Mouse (Mus musculus) midbrain, embryonic 11.5 days (tissue): Measurements from ENCODE around the gene Agap2. TPM values are rescaled to one million over a fixed set of nuclear protein-coding genes. Genes with fewer than 3 reads are reported as not detected.

ENCODE experiments used
- ATAC-seq: fragments of 200-750 bp; cut with Nextera tagmentation; 2 replicates; pipeline ENCODE4 v1.8.0; 2017; ENCODE audit warnings: moderate TSS enrichment, moderate library complexity; ENCODE audit not compliant: low FRiP score
- DNase-seq: peaks from one replicate; pipeline ENCODE4 v3.0.0; 2015; ENCODE audit warnings: low spot score; ENCODE audit errors: missing footprints
- H3K27ac ChIP-seq: fragments of 300-500 bp; sonication (generic); 2 replicates; pipeline ENCODE4 v1.5.1; 2014; ENCODE audit warnings: low read depth, low read length
- H3K27me3 ChIP-seq: fragments of 300-500 bp; sonication (generic); 2 replicates; pipeline ENCODE4 v1.6.1; 2014; ENCODE audit warnings: mild to moderate bottlenecking, low read length, moderate library complexity, mixed read lengths; ENCODE audit not compliant: control insufficient read depth, insufficient read depth
- H3K36me3 ChIP-seq: fragments of 300-500 bp; sonication (generic); 2 replicates; pipeline ENCODE4 v1.6.1; 2014; ENCODE audit warnings: mild to moderate bottlenecking, low read length, moderate library complexity, mixed read lengths; ENCODE audit not compliant: control insufficient read depth, insufficient read depth
- H3K4me1 ChIP-seq: fragments of 300-500 bp; sonication (generic); 2 replicates; pipeline ENCODE4 v1.6.1; 2014; ENCODE audit warnings: low read length; ENCODE audit not compliant: control insufficient read depth, insufficient read depth
- H3K4me2 ChIP-seq: fragments of 300-500 bp; sonication (generic); 2 replicates; pipeline ENCODE4 v1.6.1; 2014; ENCODE audit warnings: mild to moderate bottlenecking, moderate library complexity
- H3K4me3 ChIP-seq: fragments of 300-500 bp; sonication (generic); 2 replicates; pipeline ENCODE4 v1.5.1; 2014; ENCODE audit warnings: low read depth, low read length
- H3K9ac ChIP-seq: fragments of 300-500 bp; sonication (generic); 2 replicates; pipeline ENCODE4 v1.6.1; 2014; ENCODE audit warnings: low read length
- H3K9me3 ChIP-seq: fragments of 300-500 bp; sonication (generic); 2 replicates; pipeline ENCODE4 v1.6.1; 2016; ENCODE audit warnings: low read length; ENCODE audit not compliant: control insufficient read depth
- WGBS: fragments of 180-500 bp; shearing (Covaris S2); extraction: QIAGEN DNeasy Blood & Tissue Kit; methylation state at CpG from one replicate; pipeline ENCODE4 v1.1.7; 2014; 5-methylcytosine and 5-hydroxymethylcytosine counted together
- polyA plus RNA-seq: library from polyadenylated mRNA; unstranded; fragments of >200 nt; fragmentation: Nextera tagmentation; extraction: Ambion mirVana; gene quantifications from 2 replicates; pipeline ENCODE4 v1.2.1, GENCODE M21; 2014

Agap2 gene
- polyA plus RNA-seq, 1 experiment from 2014 or later = 0.89 TPM

- no peaks in the 10 kb centered on the region for H3K9me3 ChIP-seq
- DNase-seq (peak; percentile 83), ATAC-seq (no peak)
- no peaks in the 10 kb centered on the region for H3K36me3 ChIP-seq
- H3K27ac ChIP-seq = no peak overlapping the region
- peak overlapping the region; percentile 82 for H3K4me3 ChIP-seq
- H3K4me1 ChIP-seq = peaks cover 6% of the 10 kb centered on the region
- peaks cover under 1% of the 10 kb centered on the region for H3K27me3 ChIP-seq
- H3K4me2 ChIP-seq = peak overlapping the region; percentile 99
- WGBS = 24% methylated on average over 5 of the region's 5 CpGs
- peak overlapping the region; percentile 71 for H3K9ac ChIP-seq
These were observed 32.5 kb upstream of the Agap2 start for GRCm38 (mm10) chr10:127042468-127043115.

- Histone ChIP-seq H3K9me3 (no peaks in the 10 kb centered on the region), H3K4me3 (no peak overlapping the region), H3K36me3 (no peaks in the 10 kb centered on the region), H3K9ac (no peak overlapping the region), H3K4me2 (no peak overlapping the region), H3K27ac (no peak overlapping the region), H3K27me3 (peaks cover 7% of the 10 kb centered on the region), H3K4me1 (peaks cover 6% of the 10 kb centered on the region)
- DNase-seq (peak; percentile 81), ATAC-seq (no peak)
- 55% methylated on average over 6 of the region's 6 CpGs for WGBS
These were observed 31.9 kb upstream of the Agap2 start for GRCm38 (mm10) chr10:127043187-127043586.

- Histone ChIP-seq H3K4me1 (peaks cover 7% of the 10 kb centered on the region), H3K4me2 (no peak within 1 kb of the TSS; the same call in 1 of the 2 replicates), H3K27me3 (peaks cover 39% of the 10 kb centered on the region), H3K36me3 (no peaks in the 10 kb centered on the region), H3K9me3 (no peaks in the 10 kb centered on the region), H3K4me3 (peak within 1 kb of the TSS; percentile 0; the same call in 1 of the 2 replicates), H3K9ac (no peak within 1 kb of the TSS), H3K27ac (no peak within 1 kb of the TSS)
- no peak for ATAC-seq
- DNase-seq = no peak
- WGBS = 29% methylated on average over 5 of the region's 5 CpGs
These were observed 27.1 kb upstream of the Agap2 start, which contains the start of gene Cyp27b1 for GRCm38 (mm10) chr10:127047954-127048353. TSS of gene Cyp27b1 (plus strand) at chr10:127048250.

- H3K9me3 ChIP-seq = no peaks in the 10 kb centered on the region
- H3K9ac ChIP-seq = no peak overlapping the region
- peaks cover 7% of the 10 kb centered on the region for H3K4me1 ChIP-seq
- no peaks in the 10 kb centered on the region for H3K36me3 ChIP-seq
- peaks cover 39% of the 10 kb centered on the region for H3K27me3 ChIP-seq
- no peak for DNase-seq
- WGBS = 3% methylated on average over 35 of the region's 35 CpGs
- ATAC-seq = no peak
- no peak overlapping the region for H3K27ac ChIP-seq
- no peak overlapping the region; the same call in 1 of the 2 replicates for H3K4me2 ChIP-seq
- H3K4me3 ChIP-seq = peak overlapping the region; percentile 0
These were observed 26.3 kb upstream of the Agap2 start for GRCm38 (mm10) chr10:127048608-127049394.

GRCm38 (mm10) chr10:127049395-127050118, 25.5 kb upstream of the Agap2 start:
- peaks cover 39% of the 10 kb centered on the region for H3K27me3 ChIP-seq
- H3K27ac ChIP-seq = no peak overlapping the region
- no peak; the same call in 1 of the 2 replicates for ATAC-seq
- 0 out of 2 replicates have a peak, but pooled peaks cover 2% of the 10 kb centered on the region for H3K36me3 ChIP-seq
- H3K9me3 ChIP-seq = no peaks in the 10 kb centered on the region
- 4% methylated on average over 29 of the region's 29 CpGs for WGBS
- peak overlapping the region; percentile 0 for H3K4me3 ChIP-seq
- H3K4me2 ChIP-seq = no peak overlapping the region; the same call in 1 of the 2 replicates
- no peak for DNase-seq
- peaks cover 7% of the 10 kb centered on the region for H3K4me1 ChIP-seq
- no peak overlapping the region for H3K9ac ChIP-seq

GRCm38 (mm10) chr10:127050119-127050474, 25.0 kb upstream of the Agap2 start:
- no peak overlapping the region for H3K4me2 ChIP-seq
- no peak overlapping the region for H3K9ac ChIP-seq
- ATAC-seq (no peak), DNase-seq (no peak)
- no peaks in the 10 kb centered on the region for H3K9me3 ChIP-seq
- no peak overlapping the region for H3K4me3 ChIP-seq
- H3K27me3 ChIP-seq = peaks cover 39% of the 10 kb centered on the region
- 22% methylated on average over 10 of the region's 10 CpGs for WGBS
- no peak overlapping the region for H3K27ac ChIP-seq
- H3K4me1 ChIP-seq = peaks cover 7% of the 10 kb centered on the region
- 0 out of 2 replicates have a peak, but pooled peaks cover 2% of the 10 kb centered on the region for H3K36me3 ChIP-seq

GRCm38 (mm10) chr10:127054646-127055045, 20.4 kb upstream of the Agap2 start:
- WGBS = 73% methylated on average over 4 of the region's 4 CpGs
- DNase-seq = no peak
- ATAC-seq = no peak
- no peak overlapping the region for H3K4me2 ChIP-seq
- H3K4me3 ChIP-seq = no peak overlapping the region
- H3K4me1 ChIP-seq = peaks cover 12% of the 10 kb centered on the region
- H3K27me3 ChIP-seq = peaks cover 18% of the 10 kb centered on the region
- no peak overlapping the region for H3K27ac ChIP-seq
- H3K9ac ChIP-seq = no peak overlapping the region
- peaks cover 13% of the 10 kb centered on the region; the same call in 1 of the 2 replicates for H3K36me3 ChIP-seq
- H3K9me3 ChIP-seq = no peaks in the 10 kb centered on the region

- peaks cover 13% of the 10 kb centered on the region; the same call in 1 of the 2 replicates for H3K36me3 ChIP-seq
- no peaks in the 10 kb centered on the region for H3K9me3 ChIP-seq
- DNase-seq (no peak), ATAC-seq (no peak)
- H3K27ac ChIP-seq = no peak overlapping the region
- H3K4me2 ChIP-seq = no peak overlapping the region
- peaks cover 15% of the 10 kb centered on the region for H3K4me1 ChIP-seq
- H3K9ac ChIP-seq = no peak overlapping the region
- H3K4me3 ChIP-seq = no peak overlapping the region
- WGBS = 92% methylated on average over 8 of the region's 8 CpGs
- peaks cover 10% of the 10 kb centered on the region for H3K27me3 ChIP-seq
These were observed 19.7 kb upstream of the Agap2 start for GRCm38 (mm10) chr10:127055406-127055805.
